Mouse (Mus musculus): ENCODE measurements at regions not wholly inside any gene's neighbourhood (a gene's known extent, or its start where the extent isn't known, plus 50 kb on each side); places are given as distances from the start of the nearest gene placed in this dataset.

DNA sequence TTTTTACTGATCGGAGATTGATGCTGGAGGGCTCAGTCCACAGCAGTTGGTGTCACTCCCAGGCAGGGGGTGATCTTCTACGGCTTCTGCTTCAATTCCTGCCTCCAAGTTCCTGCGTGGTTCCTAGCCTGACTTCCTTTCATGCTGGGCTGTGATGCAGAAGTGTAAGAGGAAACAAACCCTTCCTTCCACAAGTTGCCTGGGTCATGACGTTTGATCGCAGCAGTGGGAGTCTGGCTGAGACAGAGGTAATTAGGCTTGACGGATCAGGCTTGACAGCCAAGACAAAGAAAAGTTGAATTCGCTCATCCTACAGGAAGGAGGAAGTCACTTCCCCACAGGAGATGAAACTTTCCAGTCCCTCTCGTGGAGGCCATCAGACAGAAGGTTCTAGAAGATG is 77.2 kb upstream of the Ralgps2 start:
- intact Hi-C loops (cut with DNase I) = no loop called here
- no peak for DNase-seq (ENCODE audit: low spot score in 2 of 2)

DNA sequence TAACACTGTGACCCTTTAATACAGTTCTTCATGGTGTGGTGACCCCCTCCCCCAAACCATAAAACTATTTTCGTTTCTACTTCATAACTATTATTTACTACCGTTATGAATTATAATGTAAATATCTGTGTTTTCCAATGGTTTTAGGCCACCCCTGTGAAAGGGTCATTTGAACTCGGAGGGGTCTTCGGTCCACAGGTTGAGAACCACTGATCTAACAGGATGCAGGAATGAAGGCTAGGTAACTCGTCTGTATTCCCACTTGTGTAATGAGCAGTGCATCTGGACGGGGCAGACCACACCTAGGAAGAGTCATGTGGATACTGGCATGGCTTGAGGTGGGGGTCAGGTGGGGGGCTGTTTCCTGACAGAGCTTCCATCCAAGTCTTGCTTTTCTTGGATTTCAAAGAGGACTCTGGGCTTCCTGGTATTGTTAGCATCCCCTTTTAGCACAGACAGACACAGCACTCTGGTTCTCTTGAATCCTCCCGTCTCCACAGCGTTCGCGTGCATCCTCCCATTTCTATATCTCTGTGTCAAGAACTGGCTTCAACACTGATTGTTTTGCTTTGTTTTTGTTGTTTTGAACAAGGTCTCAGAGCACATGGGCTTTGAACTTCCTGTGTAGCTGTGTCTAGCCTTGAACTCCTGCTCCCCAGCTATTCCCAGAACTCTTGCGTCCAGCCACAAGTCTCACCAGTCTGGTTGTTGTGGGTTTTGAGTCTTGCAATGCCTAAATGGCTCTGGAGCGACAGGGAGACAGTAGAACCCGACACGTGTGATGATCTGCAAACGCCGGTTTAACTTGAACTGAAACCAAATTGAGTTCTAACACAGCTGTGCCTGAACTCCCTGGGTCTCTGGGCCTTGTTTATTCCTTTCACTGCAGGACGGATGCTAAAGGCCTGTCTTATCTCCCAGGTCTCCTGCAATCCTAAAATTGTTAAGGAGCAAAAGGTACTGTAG is 75.4 kb upstream of the Ralgps2 start:
- intact Hi-C loops (cut with DNase I) = no loop called here

DNA sequence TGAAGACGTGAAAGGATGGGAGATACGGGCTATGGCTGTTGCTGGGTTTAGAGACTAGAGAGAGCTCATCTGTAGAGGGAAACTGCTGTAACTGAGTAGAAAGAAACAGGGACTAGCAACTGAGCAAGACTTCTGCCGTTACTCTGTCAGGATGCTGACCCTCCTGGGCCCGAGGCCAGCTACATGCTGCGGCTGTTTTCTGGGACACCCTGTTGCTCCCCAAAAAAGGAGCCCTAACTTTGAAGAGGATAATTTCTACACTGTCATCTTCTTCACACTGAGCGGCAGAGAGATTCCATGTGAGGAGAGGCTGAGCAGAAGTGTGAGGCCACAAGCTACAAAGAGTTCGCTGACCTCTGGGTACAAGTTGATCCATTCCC is 74.2 kb upstream of the Ralgps2 start:
- DNase-seq (ENCODE audit: low spot score in 2 of 2) = no peak
- intact Hi-C loops (cut with DNase I) = no loop called here

More for the DNA sequence above, 75.4 kb upstream of the Ralgps2 start:
- DNase-seq (ENCODE audit: low spot score in 2 of 2) = no peak

DNA sequence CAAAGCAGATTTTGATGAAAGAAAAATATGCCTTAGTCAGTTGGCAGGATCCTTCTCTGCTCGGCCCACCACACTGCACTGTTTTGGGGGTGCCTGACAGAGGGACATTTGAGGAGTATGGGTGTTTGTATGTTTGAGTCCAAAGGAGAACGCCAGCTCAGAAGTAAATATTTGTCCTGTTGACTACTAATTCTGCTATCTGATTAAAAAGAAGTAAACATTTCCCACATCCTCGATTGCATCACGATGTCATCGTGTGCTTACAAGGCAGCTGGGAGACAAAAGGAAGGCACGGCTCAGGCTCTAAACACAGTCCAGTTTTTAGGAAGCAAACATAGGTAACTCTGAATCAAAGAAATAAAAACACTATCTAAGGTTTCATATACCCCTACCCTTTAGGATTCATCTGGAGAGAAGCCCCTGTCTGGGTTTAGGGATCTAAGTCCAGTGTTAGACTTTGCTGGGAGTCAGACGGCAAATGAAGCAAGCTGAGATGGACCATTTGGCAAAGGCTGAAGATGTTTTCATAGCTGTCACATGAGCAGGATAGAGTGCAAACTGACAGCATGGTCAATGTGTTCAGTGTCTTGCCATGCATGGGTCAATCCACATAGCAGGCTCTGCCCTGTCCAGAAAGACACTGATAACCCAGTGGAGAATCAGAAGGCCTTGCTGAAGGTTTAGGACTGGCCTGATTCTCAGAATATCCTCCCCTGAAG is 73.7 kb upstream of the Ralgps2 start:
- no peak for DNase-seq (ENCODE audit: low spot score in 2 of 2)
- intact Hi-C loops (cut with DNase I) = no loop called here

DNA sequence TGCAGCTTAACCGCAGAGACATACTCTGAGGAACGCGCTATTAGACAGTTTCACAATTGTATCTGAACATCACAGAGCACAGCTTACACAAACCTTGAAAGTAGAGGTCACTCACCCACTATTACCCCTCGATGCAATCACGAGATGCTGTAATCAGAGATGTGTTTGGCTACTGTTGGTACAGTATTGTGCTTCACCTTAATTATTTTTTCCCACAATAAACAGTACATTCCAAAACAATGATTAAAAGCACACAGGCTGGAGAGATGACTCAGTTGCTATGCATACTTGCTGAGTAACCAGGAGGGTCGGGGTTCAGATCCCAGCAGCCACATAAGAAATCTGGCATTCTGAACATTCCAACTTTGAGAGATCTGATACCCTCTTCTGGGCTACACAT is 71.8 kb upstream of the Ralgps2 start:
- DNase-seq (ENCODE audit: low spot score in 2 of 2) = no peak
- intact Hi-C loops (cut with DNase I) = no loop called here

DNA sequence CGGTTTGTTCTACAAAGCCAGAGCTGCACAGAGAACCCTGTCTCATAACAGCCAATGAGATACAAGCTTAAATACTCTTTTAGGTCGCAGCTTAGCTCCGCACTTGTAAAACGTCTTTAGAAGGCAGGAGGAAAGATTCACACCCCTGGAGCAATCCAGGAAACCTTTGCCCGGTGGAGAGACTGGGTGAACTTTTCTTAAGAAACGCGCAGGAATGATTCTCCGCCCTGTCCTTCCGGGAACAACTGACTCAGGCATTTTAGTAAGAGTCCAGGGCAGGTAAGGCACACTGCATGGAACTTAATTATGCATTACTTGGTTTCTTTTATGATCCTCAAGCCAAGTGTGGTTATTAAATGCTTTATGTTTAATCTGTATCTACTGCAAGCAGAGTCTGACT is 70.0 kb upstream of the Ralgps2 start:
- DNase-seq (ENCODE audit: low spot score in 2 of 2) = no peak
- intact Hi-C loops (cut with DNase I) = no loop called here

DNA sequence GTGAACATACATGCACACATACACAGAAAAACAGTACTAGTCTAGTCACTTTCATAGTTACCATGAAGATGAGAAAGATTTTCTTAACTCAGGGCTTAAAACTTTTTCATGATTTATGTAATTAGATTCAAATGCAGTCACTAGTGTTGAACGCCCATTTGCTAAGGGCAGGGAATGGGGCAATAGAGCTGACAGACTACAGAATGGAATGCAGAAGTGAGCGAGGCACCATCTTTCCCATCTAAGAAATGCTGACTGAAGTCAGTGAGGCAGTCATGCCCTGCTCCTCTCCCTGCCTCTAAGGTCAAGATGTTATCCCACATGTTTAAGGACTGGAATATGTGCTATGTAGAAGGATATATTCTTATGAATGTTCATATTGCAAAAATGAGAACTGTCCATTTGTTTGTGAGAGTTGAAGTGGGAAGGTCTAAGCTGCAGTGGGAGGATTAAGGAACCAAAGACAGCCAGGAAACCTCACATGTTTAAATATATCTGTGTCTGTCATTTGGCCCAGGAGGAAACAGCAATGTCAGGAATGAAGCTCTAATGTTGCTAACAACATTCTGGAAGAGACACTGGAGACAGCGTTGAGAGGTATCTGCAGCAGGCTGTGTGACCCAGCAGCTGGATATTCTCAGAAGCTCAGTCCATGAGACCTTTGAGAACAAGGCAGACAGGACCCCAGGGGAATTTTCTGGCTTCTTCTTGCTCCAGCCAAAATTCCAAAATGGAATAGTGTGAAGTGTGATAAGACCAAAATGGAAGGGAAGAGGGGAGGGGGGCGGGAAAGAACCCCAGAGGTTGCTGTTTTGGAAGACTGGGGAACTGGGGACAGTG is 68.7 kb upstream of the Ralgps2 start:
- intact Hi-C loops (cut with DNase I) = no loop called here
- DNase-seq (ENCODE audit: low spot score in 2 of 2) = no peak

DNA sequence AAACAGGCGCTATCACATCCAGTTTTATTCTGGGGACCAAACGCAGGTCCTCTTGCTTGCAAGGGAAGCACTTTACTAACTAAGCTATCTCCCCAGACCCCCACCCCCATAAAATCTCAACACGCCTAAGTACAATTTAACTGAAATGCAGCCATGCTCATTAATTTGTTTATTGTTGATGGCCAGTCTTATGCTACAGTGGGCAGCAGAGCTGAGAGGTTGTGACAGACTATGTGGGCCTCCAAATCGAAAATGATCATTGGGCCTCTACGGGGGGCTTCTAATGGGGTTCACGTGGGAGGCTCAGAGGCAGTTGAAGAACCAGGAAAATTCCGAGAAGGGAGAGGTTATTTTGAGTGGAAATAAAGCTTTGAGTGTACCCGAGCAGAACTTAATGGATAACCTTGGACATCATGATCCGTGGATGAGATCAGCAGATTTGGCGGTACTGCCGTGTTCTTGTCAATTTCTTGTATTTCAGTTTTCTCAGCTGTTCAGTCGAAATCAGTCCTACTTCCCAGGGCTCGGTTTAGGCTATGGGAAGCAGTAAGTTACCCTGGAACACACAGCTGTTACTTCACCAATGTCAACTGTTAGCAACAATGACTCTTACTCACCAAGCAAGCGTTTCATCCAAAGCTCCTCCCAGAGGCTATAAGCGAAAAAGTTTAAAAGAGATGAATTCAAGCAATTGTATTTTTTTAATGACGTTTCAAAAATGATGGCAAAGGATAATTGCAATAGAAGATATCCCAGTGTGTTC is 65.1 kb upstream of the Ralgps2 start:
- intact Hi-C loops (cut with DNase I) = no loop called here
- DNase-seq (ENCODE audit: low spot score in 2 of 2) = no peak

DNA sequence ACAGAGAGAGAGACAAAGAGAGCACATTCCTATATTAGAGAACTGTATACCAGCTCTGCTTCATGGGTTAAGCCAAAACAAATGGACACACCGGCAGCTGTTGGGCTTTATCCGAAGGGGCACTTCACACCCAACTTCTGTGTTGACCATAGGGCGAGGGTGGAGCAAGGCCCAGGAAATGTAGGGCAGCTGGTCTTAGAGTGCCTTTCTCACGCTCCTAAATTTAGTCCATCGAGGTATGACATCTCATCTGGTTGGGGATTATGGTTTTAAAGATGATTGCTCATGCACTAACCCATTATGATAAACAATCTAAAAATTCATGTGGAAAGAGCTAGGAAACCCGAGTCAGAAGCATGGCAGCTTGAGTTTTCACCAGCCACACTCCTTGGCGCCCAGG is 63.6 kb upstream of the Ralgps2 start:
- intact Hi-C loops (cut with DNase I) = no loop called here
- no peak for DNase-seq (ENCODE audit: low spot score in 2 of 2)

DNA sequence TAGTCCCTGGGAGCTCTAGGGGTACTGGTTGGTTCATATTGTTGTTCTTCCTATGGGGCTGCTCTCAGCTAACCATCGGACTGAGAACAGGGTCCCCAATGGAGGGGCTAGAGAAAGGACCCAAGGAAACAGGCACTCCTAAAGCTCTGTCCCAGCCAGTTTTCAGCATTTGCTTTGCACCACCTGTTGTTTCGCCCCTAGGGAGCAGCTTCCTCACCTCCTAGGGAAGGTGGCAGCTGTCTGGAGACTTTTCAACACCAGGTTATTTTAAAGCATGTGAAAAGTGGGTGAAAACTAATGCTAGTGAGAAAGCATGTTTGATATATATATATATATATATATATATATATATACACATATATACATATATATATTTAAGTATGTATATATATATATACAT is 62.8 kb upstream of the Ralgps2 start:
- DNase-seq (ENCODE audit: low spot score in 2 of 2) = no peak
- intact Hi-C loops (cut with DNase I) = no loop called here

DNA sequence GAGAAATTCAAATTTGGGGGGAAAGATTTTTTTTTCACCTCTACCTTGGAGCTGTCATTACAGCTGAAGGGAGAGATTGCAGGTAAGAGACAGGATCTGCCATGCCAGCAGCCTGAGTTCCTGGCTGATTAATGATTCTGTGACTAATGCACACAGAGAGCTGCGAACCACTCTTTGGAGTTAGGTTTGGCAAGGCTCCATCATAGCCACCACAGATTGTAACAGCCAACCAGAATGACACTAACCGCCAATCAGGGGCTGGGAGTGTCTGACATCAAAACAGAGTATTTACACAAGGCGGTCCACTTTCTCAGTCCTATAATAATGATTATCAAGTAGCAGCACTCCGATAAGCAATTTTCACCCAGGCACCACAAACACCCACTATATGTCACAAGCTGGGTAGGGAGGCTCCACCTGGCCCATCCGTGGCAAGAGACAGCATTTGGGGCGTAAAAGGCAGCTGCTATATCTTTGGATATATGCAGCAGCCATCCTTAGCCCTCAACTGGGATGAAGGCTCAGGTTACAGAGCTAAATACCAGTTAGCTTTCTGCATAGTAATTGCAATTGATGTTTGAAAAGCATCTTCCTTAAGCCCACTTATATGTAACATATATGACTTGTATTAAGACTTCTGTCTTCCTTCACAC is 61.7 kb upstream of the Ralgps2 start:
- intact Hi-C loops (cut with DNase I) = no loop called here
- DNase-seq (ENCODE audit: low spot score in 2 of 2) = no peak

DNA sequence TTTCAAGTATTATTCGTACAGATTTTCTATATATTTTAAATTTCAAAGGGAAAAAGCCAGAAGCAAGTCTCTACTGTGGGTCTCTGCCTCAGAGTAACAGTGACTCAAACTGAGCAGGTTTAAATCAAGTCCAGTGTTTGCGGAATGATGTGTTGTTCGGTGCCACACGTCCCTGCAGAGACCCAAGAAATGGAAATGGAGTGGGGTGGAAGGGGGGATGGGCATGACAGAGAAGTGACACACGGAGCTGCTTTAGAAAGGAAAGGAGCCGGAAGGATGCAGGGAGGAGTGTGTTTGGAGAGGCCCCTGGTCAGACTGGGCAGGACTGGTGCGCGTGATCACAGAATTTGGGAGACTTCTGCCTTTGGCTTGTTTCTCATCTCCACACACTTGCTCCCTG is 60.5 kb upstream of the Ralgps2 start:
- intact Hi-C loops (cut with DNase I) = loop anchor here (5.0 kb wide), 1 partner anchor 77 kb away; no protein-coding TSS in a partner anchor
- no peak for DNase-seq (ENCODE audit: low spot score in 2 of 2)

DNA sequence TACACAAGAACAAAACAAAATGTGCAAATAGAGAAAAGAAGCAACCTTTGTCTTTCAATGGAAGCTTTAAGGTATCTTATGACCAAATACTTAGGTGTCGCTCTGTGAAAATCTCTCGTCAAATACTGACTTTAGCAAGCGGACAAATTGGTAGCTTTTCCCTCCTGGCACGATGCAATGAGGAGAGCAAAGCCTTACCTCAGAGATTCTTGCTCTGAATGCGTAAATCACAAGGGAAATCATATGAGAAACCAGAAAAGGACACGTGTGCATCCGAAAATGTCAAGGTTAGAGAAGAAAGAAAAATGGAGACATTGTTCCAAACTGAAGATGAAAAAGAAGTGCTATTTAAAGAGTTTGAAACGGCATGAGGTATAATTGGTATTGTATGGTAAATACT is 59.8 kb upstream of the Ralgps2 start:
- no peak for DNase-seq (ENCODE audit: low spot score in 2 of 2)
- intact Hi-C loops (cut with DNase I) = loop anchor here (5.0 kb wide), 1 partner anchor 78 kb away; no protein-coding TSS in a partner anchor

DNA sequence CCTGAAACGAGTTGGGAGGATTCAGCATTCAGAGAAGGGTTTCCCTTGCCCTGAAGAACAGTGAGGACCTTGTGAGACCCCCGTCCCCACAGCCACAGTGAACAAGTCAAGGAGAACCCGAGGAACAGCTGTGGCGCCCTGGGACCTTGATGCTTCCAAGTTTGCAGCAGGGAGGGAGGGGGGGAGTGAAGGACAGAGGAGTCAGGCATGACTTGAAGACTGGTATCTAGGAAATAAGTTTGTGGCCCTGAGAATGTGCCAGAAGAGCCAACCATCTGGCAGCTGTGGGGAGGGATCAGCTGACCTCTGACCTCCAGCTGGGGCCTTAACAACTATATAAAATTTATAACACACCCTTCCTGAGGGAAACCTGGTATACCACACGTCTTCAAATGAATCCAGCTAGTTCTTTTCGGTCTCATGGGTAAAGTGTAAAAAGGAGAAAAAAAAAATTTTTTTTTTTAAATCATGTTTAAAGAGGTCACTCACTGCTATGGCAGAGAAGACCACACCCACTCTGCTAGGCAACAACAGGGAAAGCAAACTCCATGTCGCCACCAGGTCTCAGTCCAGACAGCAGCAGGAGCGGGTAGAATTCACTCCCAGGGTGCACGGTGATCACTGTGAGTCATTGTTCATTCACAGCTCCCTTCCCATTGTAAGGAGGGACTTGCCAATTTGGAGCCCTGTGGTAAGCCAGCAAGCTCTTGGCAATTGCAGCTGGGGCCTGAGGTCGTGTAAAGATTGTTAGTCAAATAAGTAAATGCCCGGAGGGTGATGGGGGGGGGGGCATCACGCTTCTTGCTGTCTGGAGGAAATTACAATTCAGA is 58.3 kb upstream of the Ralgps2 start:
- no peak for DNase-seq (ENCODE audit: low spot score in 2 of 2)
- intact Hi-C loops (cut with DNase I) = loop anchor here (5.0 kb wide), 1 partner anchor 80 kb away; no protein-coding TSS in a partner anchor

DNA sequence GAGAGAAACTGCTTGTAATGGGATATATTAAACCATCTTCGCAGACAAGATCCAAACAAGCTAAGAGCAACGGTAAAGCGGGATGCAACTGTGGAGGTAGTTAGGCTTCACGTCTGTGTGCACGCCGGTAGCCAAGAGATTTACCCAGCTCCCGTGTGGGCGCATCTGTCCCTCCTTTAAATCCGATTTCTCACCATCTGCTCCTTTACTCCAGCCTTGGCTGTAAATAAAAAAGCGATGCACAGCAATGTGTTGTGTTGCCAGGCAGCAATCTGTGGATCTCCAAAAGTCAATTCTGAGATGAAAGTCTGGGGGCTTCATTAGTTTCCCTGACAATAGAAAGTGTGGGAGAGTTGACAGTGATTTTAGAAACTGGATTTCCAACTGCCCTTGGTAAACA is 57.6 kb upstream of the Ralgps2 start:
- intact Hi-C loops (cut with DNase I) = loop anchor here (5.0 kb wide), 1 partner anchor 80 kb away; no protein-coding TSS in a partner anchor
- DNase-seq (ENCODE audit: low spot score in 2 of 2) = peak; percentile 52 to 66

DNA sequence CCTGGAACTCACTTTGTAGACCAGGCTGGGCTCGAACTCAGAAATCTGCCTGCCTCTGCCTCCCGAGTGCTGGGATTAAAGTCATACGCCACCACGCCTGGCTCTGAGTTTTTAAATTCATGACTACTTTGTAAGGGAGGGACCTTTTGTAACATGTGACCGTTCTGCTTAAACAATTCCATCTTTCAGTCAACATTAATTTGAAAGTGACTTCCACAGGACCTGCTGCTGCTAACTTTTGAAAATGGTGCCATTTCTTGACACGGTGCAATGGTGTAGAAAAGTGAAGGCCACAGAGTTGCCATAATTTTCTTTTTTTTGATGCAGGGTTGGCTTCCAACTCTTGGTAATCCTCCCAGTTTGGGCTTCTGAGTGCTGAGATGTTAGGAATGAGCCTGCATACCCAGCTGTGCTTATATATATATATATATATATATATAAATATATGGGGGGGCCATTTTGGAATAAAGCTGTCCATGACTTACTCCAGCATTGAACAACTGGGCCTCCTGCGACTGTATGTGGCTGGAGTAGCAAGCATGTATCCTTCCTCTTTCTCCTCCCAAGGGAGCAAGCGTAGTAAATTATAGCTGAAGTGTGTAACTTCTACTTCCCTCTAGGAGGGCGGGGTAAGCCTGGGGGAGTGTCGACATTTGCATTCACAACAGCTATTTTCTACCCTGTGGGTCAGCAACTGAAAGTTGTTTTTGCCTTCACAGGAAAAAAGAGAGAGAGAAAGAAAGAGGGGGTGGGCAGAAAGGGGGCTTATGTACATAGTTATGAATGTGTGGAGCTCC is 56.9 kb upstream of the Ralgps2 start:
- intact Hi-C loops (cut with DNase I) = loop anchor here (5.0 kb wide), 1 partner anchor 81 kb away; no protein-coding TSS in a partner anchor
- peak in 1 of 2 experiments; percentile 18 for DNase-seq (ENCODE audit: low spot score in 2 of 2)

Measured in left cerebral cortex, postnatal 14 days (tissue).